Mouse (Mus musculus) A20 (cell line): ENCODE measurements around the gene Myh10.

Experiments used
- DNase-seq: peaks from one replicate; pipeline ENCODE4 v3.0.0-alpha.2; 2011; ENCODE audit warnings: low read depth, low spot score

Gene Myh10

GRCm38 (mm10) chr11:68745374-68746200 lies 54.2 kb downstream of the Myh10 start:
- DNase-seq = no peak

GRCm38 (mm10) chr11:68748121-68748520 lies 56.8 kb downstream of the Myh10 start:
- DNase-seq = no peak

DNA sequence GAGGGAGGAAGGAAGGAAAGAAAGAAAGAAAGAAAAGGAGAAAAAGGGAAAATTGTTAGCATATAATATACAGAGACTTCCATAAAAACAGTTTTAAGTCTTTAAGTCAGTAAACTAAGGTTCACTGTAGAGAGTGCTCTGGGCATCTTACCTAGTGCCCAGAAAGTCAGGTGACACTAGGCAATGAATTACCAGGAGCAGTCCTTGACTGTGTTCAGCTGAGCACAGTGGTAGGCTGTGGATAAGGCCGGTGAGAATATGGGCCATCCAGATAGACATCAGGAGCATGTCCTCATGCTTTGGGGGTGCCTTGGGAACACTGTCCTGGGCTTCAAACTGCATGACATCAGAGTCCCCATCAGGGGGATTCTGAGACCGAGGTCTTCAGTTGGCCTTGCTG lies 58.8 kb downstream of the Myh10 start:
- DNase-seq = no peak

GRCm38 (mm10) chr11:68750938-68751337 lies 59.6 kb downstream of the Myh10 start:
- DNase-seq = peak; percentile 76

- DNase-seq = no peak
Measured at GRCm38 (mm10) chr11:68754283-68754682, 62.9 kb downstream of the Myh10 start.

- DNase-seq = no peak
Measured at GRCm38 (mm10) chr11:68756456-68757348, 65.3 kb downstream of the Myh10 start.

DNA sequence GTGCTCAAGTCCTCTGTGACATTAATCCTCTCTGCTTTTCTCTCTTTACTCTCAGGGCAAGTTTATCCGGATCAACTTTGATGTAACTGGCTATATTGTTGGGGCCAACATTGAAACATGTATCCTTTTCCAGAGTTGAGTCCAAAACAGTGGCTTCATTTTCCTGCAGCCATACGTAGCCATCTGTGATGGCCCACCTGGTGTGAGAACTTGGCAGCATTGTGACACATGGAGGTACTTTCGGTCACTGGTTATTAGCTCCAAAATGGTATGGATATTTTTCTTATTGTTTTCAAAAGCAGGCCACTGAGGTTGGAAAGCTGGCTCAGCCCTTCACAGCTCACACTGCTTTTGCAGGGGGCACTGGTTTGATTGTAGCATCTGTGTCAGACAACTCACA lies 68.3 kb downstream of the Myh10 start:
- DNase-seq = no peak

GRCm38 (mm10) chr11:68761155-68761554 lies 69.8 kb downstream of the Myh10 start:
- no peak for DNase-seq

DNA sequence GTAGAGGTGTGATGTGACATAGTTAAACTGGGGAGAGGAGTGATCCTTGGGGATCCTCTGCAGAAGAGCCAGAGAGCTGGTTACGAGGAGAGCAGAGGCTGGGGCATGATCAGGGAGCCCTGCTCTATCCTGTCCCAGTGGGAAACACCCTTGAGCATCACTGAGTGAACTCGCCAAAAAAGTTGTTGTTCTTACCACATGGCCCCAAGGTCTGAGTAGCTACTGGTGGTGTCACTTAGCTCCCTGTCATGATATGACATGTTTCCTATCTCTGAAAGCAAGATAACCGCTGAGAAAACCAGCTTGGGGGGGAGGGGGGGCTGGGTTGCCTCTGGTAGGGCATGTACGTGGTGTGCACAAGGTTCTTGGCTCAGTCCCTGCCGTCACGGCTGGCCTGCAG lies 70.3 kb downstream of the Myh10 start:
- no peak for DNase-seq

DNA sequence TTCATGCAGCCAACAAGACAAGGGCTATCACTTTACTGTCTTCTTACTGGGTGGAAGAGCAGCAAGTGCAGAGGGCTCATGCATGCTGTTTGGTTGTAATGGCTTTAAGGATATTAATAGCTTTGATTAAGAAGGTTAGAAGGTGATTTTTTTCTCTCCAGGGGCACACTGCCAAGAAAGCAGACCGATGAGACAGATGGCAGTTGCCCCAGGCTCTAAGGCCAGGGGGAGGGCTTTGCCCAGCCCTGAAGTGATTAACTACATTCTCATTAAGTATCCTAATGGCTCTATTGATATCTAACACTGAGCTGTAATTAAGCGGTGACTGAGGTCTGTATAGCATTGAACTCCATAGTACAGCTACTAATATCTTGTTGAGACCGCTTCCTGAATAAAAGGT lies 73.3 kb downstream of the Myh10 start:
- DNase-seq = no peak

- no peak for DNase-seq
Measured at GRCm38 (mm10) chr11:68767762-68768542, 76.6 kb downstream of the Myh10 start.

- peak; percentile 59 for DNase-seq
Measured at GRCm38 (mm10) chr11:68769770-68770510, 78.6 kb downstream of the Myh10 start.

DNA sequence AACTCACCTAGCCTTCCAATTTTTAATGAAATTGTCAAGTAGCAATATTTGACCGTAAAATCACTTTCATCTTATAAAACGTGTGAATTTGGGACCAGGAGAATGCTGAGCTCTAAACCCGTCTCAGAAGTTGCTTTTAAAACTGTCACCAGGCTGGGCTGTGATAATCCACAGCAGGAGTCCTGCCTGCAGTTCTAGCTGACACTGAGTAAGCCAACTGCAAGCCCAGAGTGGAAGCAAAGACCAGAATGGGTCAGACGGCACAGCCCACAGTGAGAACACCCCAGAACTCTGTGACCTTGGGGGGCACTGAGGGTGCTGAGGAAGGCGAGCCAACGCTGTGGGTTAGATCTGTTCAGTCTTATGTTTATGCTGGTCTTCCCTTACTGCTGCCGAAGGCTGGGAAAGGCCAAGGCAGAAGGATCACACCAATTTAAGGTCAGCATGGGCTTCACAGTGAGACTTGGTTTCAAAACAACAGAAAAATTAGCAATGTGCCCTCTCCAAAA lies 84.8 kb downstream of the Myh10 start:
- no peak for DNase-seq

DNA sequence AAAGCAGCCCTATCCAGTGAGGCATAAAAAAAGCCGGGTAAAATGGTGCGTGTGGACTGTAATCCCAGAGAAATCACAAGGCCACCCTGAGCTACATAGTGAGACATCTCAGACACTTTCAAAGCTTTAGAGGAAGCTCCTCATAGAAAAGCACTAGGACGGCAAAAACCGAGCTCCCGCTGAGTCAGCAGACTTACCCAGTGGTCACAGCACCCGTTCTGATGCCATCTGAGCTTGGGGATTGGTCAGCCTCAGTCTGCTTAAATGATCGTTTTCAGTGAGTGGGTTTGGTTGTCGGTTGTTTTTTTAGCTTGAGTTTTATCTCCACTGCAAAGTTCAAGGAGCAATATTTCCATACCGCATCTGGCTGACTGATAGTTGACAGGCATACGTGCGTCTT lies 86.6 kb downstream of the Myh10 start:
- no peak for DNase-seq

DNA sequence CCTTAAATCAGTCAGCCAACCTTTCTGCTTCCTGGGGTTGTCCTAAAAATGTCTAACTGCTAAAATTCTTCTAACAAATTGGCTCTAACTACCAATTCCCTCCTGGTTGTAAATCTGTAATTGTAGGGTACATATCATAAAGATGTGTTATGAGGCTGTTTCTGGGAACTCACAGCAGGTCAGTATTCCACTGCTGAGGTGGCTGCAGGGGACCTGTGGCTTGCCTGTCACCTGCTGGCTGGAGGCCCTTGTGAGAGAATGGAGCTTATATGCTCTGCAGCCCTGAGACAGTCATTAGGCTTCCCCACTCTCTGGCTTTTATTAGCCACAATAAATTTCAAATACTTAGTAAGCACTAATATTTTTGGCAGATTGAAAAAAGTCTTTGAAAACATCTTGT lies 87.5 kb downstream of the Myh10 start:
- no peak for DNase-seq

- DNase-seq = no peak
Measured at GRCm38 (mm10) chr11:68779735-68780465, 88.5 kb downstream of the Myh10 start.

DNA sequence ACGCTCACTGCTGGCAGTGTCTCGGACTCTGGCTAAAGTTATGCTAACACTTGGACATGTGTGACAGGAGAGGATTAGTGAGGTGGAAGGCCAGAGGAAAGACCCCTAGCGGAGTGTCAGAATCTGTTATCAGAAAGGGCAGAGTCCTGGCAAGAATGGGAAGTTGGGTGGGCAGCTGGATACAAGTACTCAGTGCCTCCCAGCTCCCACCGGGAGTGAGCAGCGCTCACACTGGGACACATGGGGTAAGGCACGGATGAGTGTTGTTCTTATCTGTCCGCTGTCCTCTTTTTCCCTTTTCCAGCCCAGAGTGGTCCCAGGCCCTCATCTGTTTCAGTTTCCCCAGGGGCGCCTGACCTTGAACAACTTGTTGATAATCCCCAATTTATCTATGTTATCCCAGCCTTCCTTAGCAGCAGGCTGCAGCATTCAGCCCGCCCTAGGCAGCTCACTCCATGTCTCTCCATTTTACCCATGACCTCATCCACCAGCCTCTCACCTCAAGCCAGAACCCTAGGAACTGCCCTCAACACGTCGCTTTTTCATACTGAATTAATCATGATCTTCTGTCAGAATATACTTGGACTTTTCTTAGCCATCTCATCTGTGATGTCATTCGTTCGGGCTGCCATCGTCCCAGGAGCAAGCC lies 89.2 kb downstream of the Myh10 start:
- DNase-seq = no peak

GRCm38 (mm10) chr11:68782336-68782735 lies 91.0 kb downstream of the Myh10 start:
- DNase-seq = no peak

DNA sequence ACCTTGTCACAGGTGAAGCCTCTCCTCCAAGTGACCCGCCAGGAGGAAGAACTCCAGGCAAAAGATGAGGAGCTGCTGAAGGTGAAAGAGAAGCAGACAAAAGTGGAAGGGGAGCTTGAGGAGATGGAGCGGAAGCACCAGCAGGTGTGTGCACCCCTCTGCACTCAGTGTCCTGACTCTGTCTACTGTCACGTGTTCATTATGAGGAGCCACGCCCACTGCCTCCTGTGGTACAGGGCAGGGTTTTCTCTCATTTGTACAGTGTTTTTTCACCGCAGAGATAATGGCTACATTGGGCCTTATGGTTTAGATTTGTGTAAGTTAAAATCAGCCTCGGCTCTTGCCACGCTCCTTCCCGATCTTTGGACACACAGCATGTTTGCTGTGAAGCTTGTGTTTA lies 94.5 kb downstream of the Myh10 start:
- DNase-seq = peak; percentile 29

- no peak for DNase-seq
Measured at GRCm38 (mm10) chr11:68787222-68787621, 95.9 kb downstream of the Myh10 start.
